Mouse (Mus musculus) liver, embryonic 14.5 days (tissue): ENCODE measurements around the gene Gm20604.

ENCODE experiments used
- CTCF ChIP-seq: IDR thresholded peaks from 2 replicates; pipeline ENCODE4 v1.5.1; 2016; ENCODE audit warnings: antibody characterized with exemption, low read depth, control low read depth
- EP300 ChIP-seq: IDR thresholded peaks from 2 replicates; pipeline ENCODE4 v1.6.1; 2016; ENCODE audit warnings: antibody characterized with exemption, low read depth

- TF ChIP-seq CTCF (no peak), EP300 (no peak)
These were observed 45.2 kb downstream of the Gm20604 start for GRCm38 (mm10) chr12:102713153-102713865.
